Comparison of ENCODE assay signal across 9 mouse cellular contexts in the genomic region with DNA sequence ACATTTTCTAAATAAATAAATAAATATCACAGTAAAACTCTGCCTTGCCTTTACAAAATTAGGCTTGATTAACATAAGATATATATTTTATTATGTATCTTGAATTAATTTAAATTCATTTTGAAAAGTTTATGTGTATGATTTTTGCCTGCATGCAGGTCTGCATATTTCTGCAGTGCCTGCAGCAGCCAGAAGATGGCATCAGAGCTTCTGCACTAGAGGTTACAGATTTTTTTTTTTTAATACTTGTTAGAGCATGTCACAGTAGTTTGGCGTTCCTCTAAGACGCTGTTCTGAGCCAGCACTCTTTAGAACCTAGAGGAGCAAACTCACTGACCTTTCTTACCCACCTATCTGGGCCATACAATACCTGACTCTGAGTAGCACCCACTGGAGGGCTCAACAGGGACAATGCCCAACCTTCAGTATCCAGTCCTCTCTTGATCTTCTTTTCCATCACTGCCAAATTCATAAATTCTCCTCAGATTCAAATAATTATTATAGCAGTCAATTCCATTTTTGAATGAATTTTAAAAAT. TPM values are rescaled to one million over a fixed set of nuclear protein-coding genes. Genes with fewer than 3 reads are reported as not detected.
DNase-seq lines count a peak whose midpoint lies in the region; ATAC-seq and TF ChIP-seq lines count a peak whose summit lies in the region.
"Had no signal": no experiment of that assay in that cellular context is flagged by ENCODE, and none has a peak within 500 bp of the region (broad histone marks: within the 10 kb centered on the region; RNA-seq: fewer than 3 reads in every experiment).

No protein-coding gene starts in this region.

- peaks cover 4% of the 10 kb centered on the region for H3K4me1 ChIP-seq in embryonic facial prominence, embryonic 10.5 days
- no peaks in the 10 kb centered on the region for H3K4me1 ChIP-seq in lung, adult 2 months (ENCODE audit: control insufficient read depth, insufficient read depth, low read length)

- H3K9me3 ChIP-seq in embryonic facial prominence, embryonic 10.5 days = no peaks in the 10 kb centered on the region
- H3K9me3 ChIP-seq: heart, embryonic 13.5 days had no signal

- no peaks in the 10 kb centered on the region for H3K27me3 ChIP-seq in embryonic facial prominence, embryonic 10.5 days (replicated peaks; ENCODE audit: low read depth, poor library complexity, severe bottlenecking)
- H3K27me3 ChIP-seq: heart, embryonic 13.5 days had no signal

- peak; percentile 43 for TF ChIP-seq CTCF in lung, adult 2 months (IDR thresholded peaks at IDR 0.05; ENCODE audit: insufficient read depth, low read length)

- H3K27ac ChIP-seq in embryonic facial prominence, embryonic 10.5 days (replicated peaks) = no peak overlapping the region
- H3K27ac ChIP-seq: heart, embryonic 13.5 days had no signal

- no peak overlapping the region for H3K4me3 ChIP-seq in embryonic facial prominence, embryonic 10.5 days
- no peak overlapping the region for H3K4me3 ChIP-seq in lung, adult 2 months (replicated peaks; ENCODE audit: extremely low read depth, low read depth, low read length)
- H3K4me3 ChIP-seq: heart, embryonic 13.5 days had no signal

- no peak for TF ChIP-seq POLR2A in lung, adult 2 months (IDR thresholded peaks at IDR 0.05; ENCODE audit: borderline replicate concordance, extremely low read depth, low read depth, low read length)

- DNase-seq in cerebellum, adult 8-10 months = peak; percentile 15
- DNase-seq in ovary, postnatal 14 days (ENCODE audit: low spot score) = peak; percentile 39
- no peak for DNase-seq in ovary, postnatal 10 days (ENCODE audit: low spot score)
- peak; percentile 56 for DNase-seq in embryonic facial prominence, embryonic 10.5 days (ENCODE audit: low spot score)
- peak; percentile 62 for DNase-seq in kidney, adult 9 months
- peak; percentile 29 for DNase-seq in lung, adult 2 months
- DNase-seq in testis, postnatal 14 days (ENCODE audit: low spot score) = peak; percentile 8

- no peaks in the 10 kb centered on the region for H3K36me3 ChIP-seq in embryonic facial prominence, embryonic 10.5 days (replicated peaks)
- H3K36me3 ChIP-seq: heart, embryonic 13.5 days had no signal

- WGBS in embryonic facial prominence, embryonic 10.5 days = 31% methylated on average over 2 of the region's 2 CpGs
- WGBS in lung, adult 2 months = 16% methylated on average over 2 of the region's 2 CpGs

- ATAC-seq in cerebellum, adult (ENCODE audit: insufficient number of reproducible peaks, low FRiP score, low TSS enrichment) = no peak

RNA-seq across cellular contexts. Expression of a gene that starts 8.7 kb away (rescaled TPM):
- 13.0 and 16.9 TPM in 2 replicates for polyA plus RNA-seq in embryonic facial prominence, embryonic 10.5 days (2016; fragmentation: Nextera tagmentation; extraction: Ambion mirVana)
- polyA plus RNA-seq in lung, adult 2 months (2012; rRNA removed) = 0.26 and 0.45 TPM in 2 replicates
